Mouse (Mus musculus) CD4-positive helper T cell, adult 2 months (primary cell): ENCODE data around the gene Agrp.
"Not testable (repeated sequence)": the region's sequence is repeated elsewhere in the genome, so short reads cannot be mapped to it uniquely, and the experiment has no call there.

Source experiments
- DNase-seq: peaks from one replicate; pipeline ENCODE4 v3.0.0-alpha.2; 2012; ENCODE audit warnings: low read depth, missing footprints, low spot score

Agrp gene

DNA sequence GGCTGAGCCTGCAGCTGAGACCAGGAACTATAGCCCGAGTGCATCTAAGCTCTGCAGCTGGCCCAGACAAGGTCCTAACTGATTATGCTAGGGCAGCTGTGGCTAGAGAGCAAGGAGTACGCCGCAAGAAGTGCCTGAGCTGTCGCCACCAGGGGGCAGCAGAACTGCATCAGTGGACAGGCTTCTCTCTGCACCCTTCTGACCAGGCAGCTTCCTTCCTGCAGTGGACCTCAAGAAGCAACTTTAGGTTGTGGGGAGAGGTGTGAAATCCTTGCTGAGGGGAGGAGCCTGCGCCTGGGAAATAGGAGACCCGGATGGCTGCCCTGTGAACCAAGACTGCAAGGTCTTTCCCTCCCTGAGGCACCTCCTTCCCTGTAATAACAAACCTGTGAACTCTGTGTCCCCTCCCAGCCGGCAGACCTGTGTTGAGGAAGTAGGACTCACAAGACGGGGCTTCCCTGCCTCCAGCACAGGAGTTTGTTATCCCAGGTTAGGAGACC, 14.7 kb downstream of the Agrp start:
- DNase-seq: peak; percentile 91

DNA sequence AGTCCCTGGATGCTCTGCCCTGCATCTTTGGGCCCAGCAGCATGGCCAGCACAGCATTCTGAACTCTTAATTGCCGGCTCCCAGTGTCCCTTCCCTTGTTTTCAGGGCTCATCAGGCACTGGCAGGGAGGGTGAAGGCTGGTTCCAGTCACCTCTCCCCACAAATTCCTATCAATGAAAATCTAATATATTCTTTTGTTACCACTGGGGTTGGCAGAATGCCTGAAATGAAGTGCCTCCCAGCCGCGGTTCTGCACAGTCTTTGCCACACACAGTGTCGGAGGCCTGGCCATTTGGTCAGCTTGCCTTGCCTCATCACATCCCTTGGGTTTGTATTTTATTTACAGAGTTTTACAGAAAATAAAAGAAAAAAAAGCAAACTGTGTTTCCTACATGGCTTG, 15.4 kb downstream of the Agrp start:
- DNase-seq: no peak

DNA sequence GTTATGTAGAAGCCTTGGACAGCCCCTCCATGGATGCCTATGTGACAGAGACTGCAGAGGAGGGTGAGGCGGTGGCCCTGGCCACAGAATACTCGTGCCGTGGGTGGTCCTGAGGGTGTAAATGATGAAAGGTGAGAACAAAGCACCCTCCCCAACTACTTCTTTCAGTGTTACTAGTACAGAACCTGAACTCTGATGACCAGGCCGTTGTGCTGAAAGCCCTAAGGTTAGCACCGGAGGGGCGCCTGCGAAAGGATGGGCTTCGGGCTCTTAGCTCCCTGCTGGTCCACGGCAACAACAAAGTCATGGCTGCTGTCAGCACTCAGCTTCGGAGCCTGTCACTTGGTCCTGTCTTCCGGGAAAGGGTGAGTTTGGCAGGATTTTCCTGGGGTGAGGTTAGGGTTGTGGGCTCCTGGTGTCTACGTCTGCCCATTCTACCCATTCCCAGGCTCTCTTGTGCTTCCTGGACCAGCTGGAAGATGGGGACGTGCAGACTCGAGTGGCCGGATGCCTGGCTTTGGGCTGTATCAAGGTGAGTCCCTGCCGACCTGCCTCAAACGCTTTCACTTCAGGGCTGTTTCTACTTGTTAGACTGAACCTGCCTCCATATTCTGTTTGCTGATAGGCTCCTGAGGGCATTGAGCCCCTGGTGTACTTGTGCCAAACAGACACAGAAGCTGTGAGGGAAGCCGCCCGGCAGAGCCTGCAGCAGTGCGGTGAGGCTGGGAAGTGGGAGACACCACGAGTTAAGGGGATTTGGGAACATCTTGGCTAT, 16.1 kb downstream of the Agrp start:
- DNase-seq: no peak

DNA sequence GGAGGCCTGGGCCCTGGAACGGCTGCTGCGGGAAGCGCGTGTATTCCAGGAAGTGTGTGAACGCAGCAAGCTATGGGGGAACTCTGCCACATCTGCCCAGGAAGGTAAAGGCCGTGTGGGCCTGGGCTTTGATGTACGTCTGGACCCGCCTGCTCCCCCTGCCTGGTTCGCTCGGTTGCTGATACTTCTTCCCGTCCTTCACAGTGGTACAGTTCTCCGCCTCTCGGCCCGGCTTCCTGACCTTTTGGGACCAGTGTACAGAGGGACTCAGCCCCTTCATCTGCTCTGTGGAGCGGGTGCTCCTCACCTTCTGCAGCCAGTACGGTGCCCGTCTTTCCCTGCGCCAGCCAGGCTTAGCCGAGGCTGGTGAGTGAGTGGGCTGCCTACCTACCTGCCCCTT, 17.0 kb downstream of the Agrp start:
- DNase-seq: no peak

DNA sequence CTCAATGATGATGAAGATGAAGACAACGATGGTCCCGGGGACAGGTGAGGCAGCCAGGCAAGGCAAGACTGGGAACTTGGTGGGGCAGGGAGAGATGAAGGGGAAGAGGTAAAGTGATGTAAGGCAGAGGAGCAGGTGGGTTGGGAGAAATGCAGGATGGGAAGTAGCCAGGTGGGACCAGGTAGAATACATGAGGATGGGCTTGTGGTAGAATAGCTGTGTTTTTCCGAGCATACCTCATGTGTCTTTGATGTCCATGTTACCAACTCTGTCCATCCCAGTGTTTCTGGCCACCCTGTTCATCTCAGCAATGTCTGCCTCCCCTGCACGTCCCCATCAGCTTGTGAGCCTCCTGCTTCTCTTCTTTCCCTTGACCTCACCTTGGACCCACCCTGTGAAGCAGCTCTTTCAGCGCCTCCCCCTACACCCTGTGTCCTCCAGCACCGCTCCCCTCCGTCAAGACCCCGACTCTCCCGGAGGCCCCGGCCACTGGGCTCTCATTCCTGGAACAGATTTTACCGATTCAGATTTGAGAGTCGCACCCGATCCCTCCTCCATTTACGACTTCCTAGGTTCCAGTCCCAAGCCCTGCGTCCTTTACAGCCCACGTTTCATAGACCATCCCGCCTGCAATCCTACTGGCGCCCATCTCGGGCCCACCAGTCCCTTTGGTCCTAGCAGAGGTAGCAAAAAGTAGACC, 18.2 kb downstream of the Agrp start:
- no peak for DNase-seq

DNA sequence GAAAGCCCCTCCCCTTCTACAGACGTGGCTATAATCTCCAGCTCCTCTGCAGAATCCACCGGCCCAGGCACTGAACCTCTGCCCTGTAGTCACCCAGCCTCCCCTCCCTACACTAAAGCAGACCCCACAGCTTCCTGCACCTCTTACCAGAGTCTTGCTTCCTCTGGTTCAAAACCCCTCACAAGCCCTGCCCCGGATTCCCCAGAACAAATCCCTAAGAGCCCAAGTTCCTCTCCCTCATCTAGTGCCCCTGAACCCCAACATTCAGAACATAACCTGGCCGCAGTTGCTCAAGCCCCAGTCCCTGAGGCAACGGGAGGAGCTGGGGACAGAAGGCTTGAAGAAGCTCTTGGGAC, 18.9 kb downstream of the Agrp start:
- no peak for DNase-seq

DNA sequence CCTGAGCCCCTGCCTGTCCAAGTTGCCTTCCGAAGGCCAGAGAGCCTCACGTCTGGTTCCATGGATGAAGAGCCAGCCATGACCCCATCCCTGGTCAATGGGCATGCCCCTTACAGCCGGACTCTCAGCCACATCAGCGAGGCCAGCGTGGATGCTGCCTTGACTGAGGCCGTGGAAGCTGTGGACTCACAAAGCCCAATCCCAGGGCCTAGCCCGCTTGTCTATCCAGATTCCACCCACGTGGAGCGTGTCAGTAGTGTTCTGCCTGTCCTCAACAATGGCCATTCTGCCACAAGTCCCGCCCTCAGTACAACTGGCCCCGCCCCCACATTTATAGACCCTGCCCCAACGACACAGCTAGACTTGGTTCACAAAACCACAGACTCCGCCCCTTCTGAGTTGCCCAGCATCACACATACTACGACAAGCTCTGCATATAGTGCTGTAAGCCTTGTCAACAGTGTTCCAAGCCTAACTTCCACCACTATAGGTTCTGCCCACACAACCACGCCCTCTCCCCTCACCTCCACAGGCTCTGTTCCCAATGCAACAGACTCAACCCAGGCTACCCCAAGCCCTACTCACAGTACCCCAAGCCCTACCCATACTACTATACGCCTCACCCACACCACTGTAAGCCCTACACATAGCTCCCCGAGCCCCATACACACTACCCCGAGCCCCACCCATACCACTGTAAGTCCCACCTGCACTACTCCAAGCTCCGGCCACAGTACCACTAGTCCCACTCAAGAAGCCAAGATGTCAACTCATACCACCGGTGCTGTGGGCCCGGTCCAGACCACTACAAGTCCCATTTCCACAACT, 19.5 kb downstream of the Agrp start:
- peak; percentile 30 for DNase-seq

DNA sequence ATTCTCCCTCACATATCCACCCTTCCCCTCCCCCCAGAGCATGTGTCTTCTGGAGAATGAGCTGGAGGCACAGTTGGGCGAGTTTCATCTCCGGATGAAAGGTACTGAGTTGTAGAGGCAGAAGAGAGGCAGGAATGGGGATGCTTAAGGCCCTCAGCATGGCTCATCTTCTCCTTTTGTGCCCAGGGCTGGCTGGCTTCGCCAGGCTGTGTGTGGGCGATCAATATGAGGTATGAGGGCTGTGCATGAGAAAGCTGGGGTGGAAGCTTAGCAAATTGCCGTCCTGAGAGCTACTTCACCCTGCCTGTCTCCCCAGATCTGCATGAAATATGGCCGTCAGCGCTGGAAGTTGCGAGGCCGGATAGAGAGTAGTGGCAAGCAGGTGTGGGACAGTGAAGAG, 21.3 kb downstream of the Agrp start:
- DNase-seq: no peak

DNA sequence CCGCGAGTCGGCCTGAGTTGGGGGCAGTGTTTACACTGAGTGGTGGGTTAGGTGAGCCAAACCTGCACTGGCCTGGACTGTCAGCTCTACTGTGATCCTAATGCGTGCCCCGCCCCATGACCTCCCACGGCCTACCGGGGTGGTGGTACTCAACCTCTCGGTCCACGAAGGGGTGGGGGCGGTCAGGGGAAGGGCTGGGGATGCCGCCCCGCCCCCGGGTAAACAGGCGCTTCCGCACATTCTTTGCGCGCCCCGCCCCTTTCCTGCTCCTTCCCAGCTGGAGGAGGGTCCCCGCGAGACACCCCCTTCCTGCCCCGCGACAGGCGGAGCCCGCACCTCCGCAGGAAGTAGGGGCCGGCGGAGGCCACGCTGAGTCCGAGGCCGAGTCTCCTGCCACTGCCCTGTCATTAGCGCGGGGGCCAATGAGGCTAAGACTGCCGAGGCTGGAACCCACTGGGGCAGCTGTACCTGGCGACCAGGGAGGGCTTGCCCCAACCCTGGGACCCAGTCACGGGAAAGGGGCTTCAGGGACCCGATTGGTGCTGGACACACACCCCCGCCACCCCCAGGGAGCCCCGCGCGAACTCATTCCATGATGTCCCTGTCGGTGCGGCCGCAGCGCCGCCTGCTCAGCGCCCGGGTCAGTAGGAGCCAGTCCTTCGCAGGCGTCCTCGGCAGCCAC, 23.2 kb downstream of the Agrp start:
- peak; percentile 72 for DNase-seq

DNA sequence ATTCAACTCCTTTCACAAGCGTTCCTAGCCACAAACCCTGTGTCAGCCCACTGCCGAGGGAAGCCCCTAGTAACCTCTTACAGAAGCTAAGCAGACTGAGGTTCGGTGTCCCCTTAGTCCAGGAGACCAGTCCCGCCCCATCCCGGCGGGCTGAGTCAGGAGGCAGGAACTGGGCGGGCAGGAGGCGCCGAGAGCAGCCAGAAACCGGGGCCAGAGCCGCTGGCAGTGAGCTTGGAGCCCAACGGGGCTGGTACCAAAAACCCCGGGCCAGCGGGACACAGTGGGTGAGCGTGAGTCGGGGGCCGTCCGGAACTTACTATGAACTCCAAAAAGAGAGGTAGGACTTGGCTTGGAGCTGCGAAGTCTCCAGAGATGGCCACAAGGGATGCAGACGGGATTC, 24.2 kb downstream of the Agrp start:
- no peak for DNase-seq

DNA sequence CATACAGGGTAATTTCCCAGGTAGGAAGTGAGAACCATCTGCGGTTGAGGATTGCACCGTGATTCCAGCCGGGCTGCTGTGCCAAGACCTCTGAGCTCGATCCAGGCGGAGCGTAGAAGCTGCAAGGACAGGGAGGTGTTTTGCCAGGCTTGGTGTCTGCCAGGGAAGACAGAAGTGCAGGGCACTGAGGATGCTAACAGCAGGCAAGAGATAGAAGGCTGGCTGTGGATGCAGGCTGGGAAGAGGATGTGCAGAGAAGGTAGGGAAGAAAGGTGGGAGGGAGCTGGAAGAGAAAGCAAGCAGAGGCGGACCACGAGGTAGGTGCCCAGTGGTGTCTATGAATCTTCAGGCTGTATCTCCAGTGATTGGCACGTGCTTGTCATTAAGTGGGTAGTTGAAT, 25.4 kb downstream of the Agrp start:
- no peak for DNase-seq

DNA sequence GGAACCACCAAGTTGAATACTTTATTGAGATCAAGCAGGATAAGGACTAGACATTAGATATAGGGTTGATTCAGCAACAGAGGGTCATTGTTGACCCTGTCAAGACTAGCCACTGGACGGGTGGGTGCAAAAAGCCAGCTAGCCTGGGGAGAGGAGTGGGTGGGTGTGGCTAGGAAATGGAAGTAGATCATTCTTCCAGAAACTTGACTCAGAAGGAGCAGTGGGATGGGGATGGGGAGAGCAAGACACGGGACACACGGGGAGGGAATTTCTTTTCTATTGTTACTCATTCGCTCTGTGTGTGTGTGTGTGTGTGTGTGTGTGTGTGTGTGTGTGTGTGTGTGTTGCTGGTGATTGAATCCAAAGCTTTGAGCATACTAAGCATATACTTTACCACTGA, 27.4 kb downstream of the Agrp start:
- no peak for DNase-seq

DNA sequence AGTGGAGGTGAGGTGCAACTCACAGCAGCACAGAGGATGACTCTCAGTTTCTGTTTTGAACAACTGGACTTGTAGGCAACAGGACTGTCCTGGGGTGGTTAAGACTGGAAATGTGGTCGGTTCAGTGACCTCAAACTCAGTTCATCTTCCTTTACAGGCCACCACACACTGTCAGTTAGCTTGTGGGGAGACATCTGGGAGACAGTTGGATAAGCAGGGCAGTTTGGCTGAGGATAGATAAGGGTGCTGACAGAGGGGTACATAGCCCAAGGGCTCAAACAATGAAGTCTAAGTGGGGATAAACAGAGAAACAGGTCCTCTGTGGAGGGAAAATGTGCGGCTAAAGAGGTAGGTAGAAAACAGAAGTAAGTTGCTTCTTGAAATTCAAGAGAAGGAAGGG, 27.8 kb downstream of the Agrp start:
- DNase-seq: no peak

DNA sequence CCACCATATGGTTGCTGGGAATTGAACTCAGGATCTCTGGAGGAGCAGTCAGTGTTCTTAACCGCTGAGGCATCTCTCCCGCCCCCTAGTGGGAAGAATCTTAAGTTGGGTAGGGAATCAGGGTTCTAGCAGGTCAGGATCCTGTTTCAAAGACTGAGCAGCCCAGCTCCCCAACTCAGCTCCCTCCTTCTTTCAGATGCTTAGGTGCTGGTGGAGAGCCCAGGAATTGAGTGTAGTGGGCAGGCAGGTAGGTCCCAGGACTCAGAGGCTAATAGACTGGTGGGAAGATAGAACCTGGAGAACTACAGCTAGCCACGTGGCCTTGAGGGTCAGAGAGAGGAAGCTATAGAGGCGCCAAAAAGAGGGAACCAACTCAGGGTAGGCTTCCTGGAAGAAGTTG, 29.5 kb downstream of the Agrp start:
- peak; percentile 56 for DNase-seq

DNA sequence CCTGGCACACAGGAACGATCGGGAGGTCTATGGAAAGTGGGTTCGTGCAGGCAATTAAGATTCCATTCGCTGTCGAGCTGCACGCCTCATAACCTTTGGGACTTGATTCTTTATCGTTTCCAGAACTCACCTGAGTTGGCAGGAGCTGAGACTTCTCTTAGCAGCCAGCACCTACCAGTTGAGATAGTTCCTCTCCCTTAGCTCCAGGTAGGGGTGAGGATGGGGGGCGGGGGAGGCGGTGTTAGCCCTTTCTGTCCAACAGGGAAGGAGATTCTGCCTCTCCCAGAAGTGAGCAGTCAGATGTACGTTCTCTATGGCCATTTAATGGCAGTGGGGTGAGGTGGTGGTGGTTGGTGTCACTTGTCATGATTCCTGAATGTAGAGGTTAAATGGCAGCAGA, 30.1 kb downstream of the Agrp start:
- no peak for DNase-seq

DNA sequence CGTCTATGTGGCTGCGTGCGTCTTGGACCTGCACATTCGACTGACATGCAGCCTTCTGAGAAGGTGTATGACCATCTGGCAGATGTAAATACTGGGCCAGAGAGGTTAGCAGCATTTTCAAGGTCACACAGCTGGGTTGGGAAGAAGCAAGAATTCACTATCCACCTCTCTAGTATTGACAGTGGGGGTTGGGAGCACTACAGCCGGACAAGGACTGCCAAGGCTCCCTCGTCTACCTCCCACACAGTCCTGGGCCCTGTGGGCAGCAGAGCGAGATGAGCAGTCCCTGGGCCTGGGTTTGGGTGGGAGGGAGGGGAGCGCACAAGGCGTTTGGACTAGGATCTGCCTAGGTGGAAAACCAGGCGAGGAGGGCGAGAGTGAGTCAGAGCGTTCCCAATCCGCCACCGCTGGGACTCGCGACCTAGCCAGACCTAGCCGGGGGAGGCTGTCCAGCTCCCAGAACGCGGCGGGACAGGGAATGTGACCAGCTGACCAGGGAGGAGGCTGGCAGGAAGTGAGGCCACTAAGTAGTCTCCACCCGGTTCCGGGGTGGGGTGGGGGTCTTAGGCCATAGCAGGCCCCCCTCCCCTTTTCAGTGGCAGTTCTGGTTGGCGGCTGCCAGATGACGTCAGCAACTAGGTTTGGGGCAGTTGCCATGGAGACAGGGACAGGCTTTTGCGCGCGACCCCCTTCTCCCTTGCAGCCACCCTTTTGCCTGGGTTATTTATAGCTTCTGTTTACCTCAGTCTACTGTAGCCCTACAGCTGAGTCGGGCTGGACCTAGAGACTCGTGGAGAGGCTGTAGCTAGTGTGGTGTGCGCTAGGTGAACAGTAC, 30.8 kb downstream of the Agrp start:
- DNase-seq: peak; percentile 69

DNA sequence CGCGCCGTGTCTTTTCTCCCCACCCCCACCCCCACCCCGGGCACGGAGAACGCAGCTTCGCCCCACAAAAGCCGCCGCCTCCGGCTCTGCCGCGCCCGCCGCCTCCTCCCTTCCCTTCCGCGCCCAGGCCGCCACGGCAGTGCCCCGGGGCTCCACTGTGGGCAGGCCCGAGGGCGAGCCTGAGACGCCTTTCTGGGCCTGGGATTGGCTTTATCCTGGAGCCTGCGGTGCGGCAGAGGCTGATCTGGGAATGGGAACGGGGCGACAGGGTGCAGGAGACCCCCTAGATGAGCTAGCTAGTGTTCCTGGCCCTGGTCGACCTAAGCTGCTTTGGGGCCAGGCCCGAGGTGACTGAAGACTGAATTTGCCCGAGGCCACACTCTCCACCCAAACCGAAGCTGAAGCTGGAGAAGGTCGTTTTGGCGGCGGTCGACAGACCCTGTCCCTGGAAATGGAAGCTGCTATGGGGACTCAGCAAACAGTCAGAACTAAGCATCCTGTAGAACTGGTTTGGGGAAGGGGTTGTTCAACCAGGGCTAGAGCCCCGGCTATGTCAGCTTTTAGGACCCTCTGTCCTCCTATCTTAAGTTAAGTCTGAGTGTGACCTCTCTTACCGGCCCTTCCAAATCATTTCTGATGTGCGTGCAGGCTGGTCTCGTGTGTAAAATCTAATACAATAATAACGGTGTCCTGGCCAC, 31.6 kb downstream of the Agrp start:
- no peak for DNase-seq

DNA sequence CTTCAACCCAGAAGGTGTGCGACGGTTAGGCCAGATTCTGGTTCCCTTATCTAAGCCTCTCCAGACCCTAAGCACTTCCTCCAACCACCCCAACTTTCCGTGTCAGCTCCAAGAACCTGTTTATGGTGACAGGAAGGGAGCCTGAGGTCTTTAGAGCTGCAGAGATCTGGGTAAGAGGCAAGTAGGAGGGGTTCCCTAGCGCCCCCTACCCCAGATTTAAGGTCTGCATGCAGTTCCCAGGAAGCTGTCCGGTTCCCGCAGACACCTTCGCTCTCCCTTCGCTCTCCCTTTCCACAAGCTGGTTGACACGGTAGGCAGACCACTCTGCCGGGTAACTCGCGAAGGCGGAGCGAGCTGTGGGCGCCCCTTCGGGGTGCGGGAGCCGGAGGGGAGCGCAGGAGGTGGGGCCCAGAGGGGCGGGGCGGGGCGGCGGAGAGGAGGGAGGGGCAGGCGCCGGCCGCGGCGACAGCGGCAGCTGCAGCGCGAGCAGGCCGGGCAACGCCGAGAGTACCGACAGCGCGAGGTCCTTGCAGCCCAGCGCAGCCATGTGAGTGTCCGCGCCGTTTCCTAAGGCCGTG, 32.3 kb downstream of the Agrp start, which contains the start of gene Ripor1:
TSS of gene Ripor1 (plus strand) at position 452 of the 578 bp plus-strand sequence.
- DNase-seq: peak; percentile 86

DNA sequence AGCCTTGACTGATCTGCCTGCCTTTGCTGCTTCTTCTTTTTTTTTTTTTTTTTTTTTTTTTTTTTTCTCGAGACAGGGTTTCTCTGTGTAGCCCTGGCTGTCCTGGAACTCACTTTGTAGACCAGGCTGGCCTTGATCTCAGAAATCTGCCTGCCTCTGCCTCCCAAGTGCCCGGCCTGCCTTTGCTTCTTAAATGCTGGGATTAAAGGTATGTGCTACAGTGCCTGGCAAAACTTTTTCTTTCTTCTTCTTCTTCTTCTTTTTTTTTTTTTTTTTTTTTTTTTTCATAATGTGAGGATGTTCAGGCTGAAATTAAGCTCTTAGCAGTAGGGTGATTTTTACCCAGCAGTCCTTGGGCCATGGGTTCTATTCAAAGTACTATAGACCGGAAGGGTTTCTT, 34.7 kb downstream of the Agrp start:
- DNase-seq: not testable (repeated sequence)

DNA sequence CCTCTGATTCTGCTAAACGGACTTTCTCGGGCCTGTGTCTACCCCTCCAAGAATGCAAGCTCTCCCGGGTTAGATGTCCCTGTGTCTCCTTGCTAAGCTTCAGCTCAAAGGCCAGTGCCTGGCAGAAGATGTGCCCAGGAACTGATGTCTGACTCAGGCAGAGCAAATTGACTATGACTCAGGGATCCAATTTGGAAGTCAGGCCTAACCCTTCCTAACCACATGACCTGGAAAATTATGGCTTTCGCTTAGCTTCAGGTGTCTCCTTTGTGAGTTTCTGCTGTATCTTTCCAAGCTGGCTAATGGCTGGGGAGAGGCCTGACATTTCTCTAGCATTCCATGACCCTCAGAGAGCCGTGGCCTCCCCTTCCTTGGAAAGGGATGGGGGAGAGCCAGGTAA, 35.9 kb downstream of the Agrp start:
- no peak for DNase-seq
